Mouse (Mus musculus): ENCODE measurements around the gene Pisd. TPM values are rescaled to one million over a fixed set of nuclear protein-coding genes. Genes with fewer than 3 reads are reported as not detected.
"Not testable (repeated sequence)": the region's sequence is repeated elsewhere in the genome, so short reads cannot be mapped to it uniquely, and the experiment has no call there.

The Pisd gene
- polyA plus RNA-seq (2015; fragmentation: Nextera tagmentation; extraction: Ambion mirVana): 89.7 and 95.9 TPM in 2 replicates

GRCm38 (mm10) chr5:32785313-32785915, at the start of gene Pisd:
Gene Pisd (minus strand): TSS chr5:32785646.
- Histone ChIP-seq H3K4me2 (replicated peaks; ENCODE audit: low read depth, low read length) (peak within 1 kb of the TSS; percentile 69), H3K36me3 (ENCODE audit: insufficient read depth, low read length) (peaks cover 6% of the 10 kb centered on the region; the same call in 1 of the 2 replicates), H3K4me1 (ENCODE audit: insufficient read depth, low read length) (peaks cover 8% of the 10 kb centered on the region; the same call in 1 of the 2 replicates), H3K9ac (replicated peaks; ENCODE audit: low read length) (peak within 1 kb of the TSS; percentile 76), H3K9me3 (ENCODE audit: low read length) (no peaks in the 10 kb centered on the region), H3K27me3 (ENCODE audit: insufficient read depth, low read length) (no peaks in the 10 kb centered on the region), H3K4me3 (ENCODE audit: low read length) (peak within 1 kb of the TSS; percentile 77), H3K27ac (ENCODE audit: low read length) (peak within 1 kb of the TSS; percentile 69; the same call in 1 of the 2 replicates)
- ATAC-seq (ENCODE audit: low FRiP score, low TSS enrichment): peak; percentile 99
- 0% methylated on average over 52 of the region's 52 CpGs for WGBS

GRCm38 (mm10) chr5:32834497-32834896, 49.1 kb upstream of the Pisd start:
- WGBS: 88% methylated on average over 1 of the region's 1 CpGs
- no peak overlapping the region for H3K9ac ChIP-seq (replicated peaks; ENCODE audit: low read length)
- peaks cover 66% of the 10 kb centered on the region for H3K36me3 ChIP-seq (ENCODE audit: insufficient read depth, low read length)

DNA sequence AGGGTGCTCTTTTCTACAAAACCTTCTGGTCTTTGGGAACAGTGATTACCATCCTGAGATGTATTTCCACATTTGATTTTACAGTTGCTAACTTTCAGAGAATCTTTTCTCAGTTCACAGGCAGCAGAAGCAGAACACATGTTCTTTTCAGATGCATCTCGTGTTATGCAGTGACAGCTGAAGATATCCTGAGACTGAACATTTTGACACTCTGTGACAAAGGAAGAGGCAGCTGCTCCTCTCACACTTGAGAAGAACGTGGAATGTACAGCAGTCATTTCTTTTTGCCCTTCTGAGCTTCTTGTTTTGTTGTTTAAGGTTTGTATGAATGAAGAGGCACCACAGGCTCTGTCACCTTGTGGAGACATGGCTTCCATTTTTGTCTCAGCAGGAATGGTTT, 44.6 kb upstream of the Pisd start:
- Histone ChIP-seq H3K27ac (ENCODE audit: low read length) (no peak overlapping the region), H3K4me3 (ENCODE audit: low read length) (no peak overlapping the region), H3K27me3 (ENCODE audit: insufficient read depth, low read length) (no peaks in the 10 kb centered on the region), H3K9ac (replicated peaks; ENCODE audit: low read length) (no peak overlapping the region), H3K4me1 (ENCODE audit: insufficient read depth, low read length) (no peaks in the 10 kb centered on the region), H3K9me3 (ENCODE audit: low read length) (no peaks in the 10 kb centered on the region), H3K4me2 (replicated peaks; ENCODE audit: low read depth, low read length) (no peak overlapping the region), H3K36me3 (ENCODE audit: insufficient read depth, low read length) (peaks cover 70% of the 10 kb centered on the region)
- WGBS: 99% methylated on average over 2 of the region's 2 CpGs
- no peak for ATAC-seq (ENCODE audit: low FRiP score, low TSS enrichment)

More at GRCm38 (mm10) chr5:32834497-32834896, 49.1 kb upstream of the Pisd start:
- H3K27ac ChIP-seq (ENCODE audit: low read length): no peak overlapping the region
- no peak overlapping the region for H3K4me2 ChIP-seq (replicated peaks; ENCODE audit: low read depth, low read length)
- H3K9me3 ChIP-seq (ENCODE audit: low read length): no peaks in the 10 kb centered on the region
- no peak overlapping the region for H3K4me3 ChIP-seq (ENCODE audit: low read length)
- no peaks in the 10 kb centered on the region for H3K27me3 ChIP-seq (ENCODE audit: insufficient read depth, low read length)
- ATAC-seq (ENCODE audit: low FRiP score, low TSS enrichment): no peak
- no peaks in the 10 kb centered on the region for H3K4me1 ChIP-seq (ENCODE audit: insufficient read depth, low read length)

DNA sequence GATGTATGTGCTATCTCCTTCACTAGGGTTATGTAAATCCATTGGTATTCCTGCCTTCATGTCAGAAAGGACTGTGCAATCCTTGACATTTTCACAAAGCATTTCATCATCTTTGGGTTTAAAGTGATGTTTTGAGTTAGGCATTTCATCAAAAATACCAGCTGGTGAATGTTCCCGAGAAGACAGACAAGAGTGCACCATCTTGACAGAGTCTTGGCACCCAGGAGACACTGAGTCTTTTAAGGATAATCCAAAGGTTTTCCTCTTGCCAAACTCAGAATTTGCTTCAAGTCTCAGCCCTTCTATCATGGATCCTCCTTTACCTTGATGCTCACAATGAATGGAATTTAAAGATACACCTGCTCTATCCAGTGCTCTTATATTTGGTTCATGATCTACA, 43.3 kb upstream of the Pisd start:
- not testable (repeated sequence) for H3K4me1 ChIP-seq (ENCODE audit: insufficient read depth, low read length); H3K4me3 ChIP-seq (ENCODE audit: low read length); H3K27me3 ChIP-seq (ENCODE audit: insufficient read depth, low read length); ATAC-seq (ENCODE audit: low FRiP score, low TSS enrichment); H3K9ac ChIP-seq (replicated peaks; ENCODE audit: low read length); H3K9me3 ChIP-seq (ENCODE audit: low read length); H3K27ac ChIP-seq (ENCODE audit: low read length); H3K4me2 ChIP-seq (replicated peaks; ENCODE audit: low read depth, low read length)
- H3K36me3 ChIP-seq (ENCODE audit: insufficient read depth, low read length): peaks cover 66% of the 10 kb centered on the region
- 90% methylated on average over 1 of the region's 1 CpGs for WGBS

DNA sequence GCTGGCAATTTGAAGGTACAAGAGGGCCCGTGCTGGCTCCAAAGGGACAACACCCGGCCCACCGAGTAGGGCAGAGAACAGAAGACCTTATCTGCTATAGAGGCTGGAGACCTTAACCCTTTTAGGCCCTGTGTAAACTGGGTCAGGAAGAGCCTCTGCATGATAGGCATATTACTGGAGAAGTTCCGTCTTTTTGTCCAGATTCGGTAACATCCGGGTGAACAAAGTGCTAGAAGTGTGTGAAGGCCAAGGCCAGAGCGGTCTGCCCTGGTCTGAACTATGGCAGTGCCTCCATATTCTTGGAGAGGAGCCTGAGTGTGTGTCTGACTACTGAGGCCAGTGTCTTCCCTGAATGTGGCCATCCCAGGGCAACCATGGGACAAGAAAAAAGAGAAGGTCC, 41.6 kb upstream of the Pisd start, which contains the start of gene Gm20671:
Gene Gm20671, minus strand, starts transcription at position 101 of the 400 bp plus-strand sequence.
- H3K27me3 ChIP-seq (ENCODE audit: insufficient read depth, low read length): no peaks in the 10 kb centered on the region
- no peak within 1 kb of the TSS for H3K4me3 ChIP-seq (ENCODE audit: low read length)
- no peak for ATAC-seq (ENCODE audit: low FRiP score, low TSS enrichment)
- 93% methylated on average over 7 of the region's 7 CpGs for WGBS
- no peak within 1 kb of the TSS for H3K9ac ChIP-seq (replicated peaks; ENCODE audit: low read length)
- peaks cover 64% of the 10 kb centered on the region for H3K36me3 ChIP-seq (ENCODE audit: insufficient read depth, low read length)
- no peak within 1 kb of the TSS for H3K27ac ChIP-seq (ENCODE audit: low read length)
- no peak within 1 kb of the TSS for H3K4me2 ChIP-seq (replicated peaks; ENCODE audit: low read depth, low read length)
- H3K9me3 ChIP-seq (ENCODE audit: low read length): no peaks in the 10 kb centered on the region
- no peaks in the 10 kb centered on the region for H3K4me1 ChIP-seq (ENCODE audit: insufficient read depth, low read length)

DNA sequence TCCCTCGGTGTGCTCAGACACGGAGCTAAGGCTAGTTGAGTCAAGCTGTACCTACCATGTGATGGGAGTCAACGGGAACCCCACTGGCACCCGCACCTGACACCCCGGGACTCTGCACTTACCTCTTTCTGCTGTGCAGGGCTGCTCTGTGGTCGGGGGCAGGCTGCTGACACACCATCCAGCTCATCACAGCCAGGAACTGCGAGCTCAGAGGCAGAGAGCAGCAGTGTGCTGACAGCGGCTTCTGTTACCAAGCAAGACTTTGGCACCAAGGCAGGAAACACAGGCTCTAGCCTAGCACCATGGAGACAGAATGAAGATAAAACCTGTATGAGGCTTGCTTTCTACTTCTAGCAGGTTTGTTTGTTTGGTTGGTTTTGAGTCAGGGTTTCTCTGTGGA, 35.0 kb upstream of the Pisd start:
- H3K27me3 ChIP-seq (ENCODE audit: insufficient read depth, low read length): no peaks in the 10 kb centered on the region
- no peak overlapping the region for H3K4me3 ChIP-seq (ENCODE audit: low read length)
- H3K4me1 ChIP-seq (ENCODE audit: insufficient read depth, low read length): no peaks in the 10 kb centered on the region
- H3K9ac ChIP-seq (replicated peaks; ENCODE audit: low read length): no peak overlapping the region
- no peak for ATAC-seq (ENCODE audit: low FRiP score, low TSS enrichment)
- no peaks in the 10 kb centered on the region for H3K9me3 ChIP-seq (ENCODE audit: low read length)
- 97% methylated on average over 8 of the region's 8 CpGs for WGBS
- peaks cover 52% of the 10 kb centered on the region for H3K36me3 ChIP-seq (ENCODE audit: insufficient read depth, low read length)
- no peak overlapping the region for H3K27ac ChIP-seq (ENCODE audit: low read length)
- H3K4me2 ChIP-seq (replicated peaks; ENCODE audit: low read depth, low read length): no peak overlapping the region

DNA sequence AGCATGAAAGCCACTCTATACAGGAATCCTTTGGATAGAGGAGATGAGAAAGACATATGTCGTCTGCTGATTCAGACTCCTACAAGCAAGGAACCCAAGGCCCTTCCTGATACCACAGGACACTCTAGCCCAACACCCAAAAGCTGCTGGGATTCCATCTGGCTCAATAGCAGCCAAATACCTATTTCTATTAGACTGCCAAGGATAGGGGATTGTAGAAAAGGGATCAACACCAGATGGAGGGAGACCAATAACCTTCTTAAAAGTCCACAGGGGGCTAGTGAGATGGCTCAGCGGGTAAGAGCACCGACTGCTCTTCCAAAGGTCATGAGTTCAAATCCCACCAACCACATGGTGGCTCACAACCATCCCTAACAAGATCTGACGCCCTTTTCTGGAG, 29.9 kb upstream of the Pisd start:
- H3K36me3 ChIP-seq (ENCODE audit: insufficient read depth, low read length): peaks cover 53% of the 10 kb centered on the region
- 96% methylated on average over 4 of the region's 4 CpGs for WGBS
- ATAC-seq (ENCODE audit: low FRiP score, low TSS enrichment): no peak
- H3K4me3 ChIP-seq (ENCODE audit: low read length): no peak overlapping the region
- H3K4me1 ChIP-seq (ENCODE audit: insufficient read depth, low read length): no peaks in the 10 kb centered on the region
- H3K4me2 ChIP-seq (replicated peaks; ENCODE audit: low read depth, low read length): no peak overlapping the region
- H3K27ac ChIP-seq (ENCODE audit: low read length): no peak overlapping the region
- H3K9me3 ChIP-seq (ENCODE audit: low read length): no peaks in the 10 kb centered on the region
- no peak overlapping the region for H3K9ac ChIP-seq (replicated peaks; ENCODE audit: low read length)
- H3K27me3 ChIP-seq (ENCODE audit: insufficient read depth, low read length): no peaks in the 10 kb centered on the region

GRCm38 (mm10) chr5:32786454-32786853, 1.0 kb upstream of the Pisd start:
- ATAC-seq (ENCODE audit: low FRiP score, low TSS enrichment); H3K27me3 ChIP-seq (ENCODE audit: insufficient read depth, low read length); H3K9me3 ChIP-seq (ENCODE audit: low read length); H3K4me1 ChIP-seq (ENCODE audit: insufficient read depth, low read length); H3K4me3 ChIP-seq (ENCODE audit: low read length); H3K27ac ChIP-seq (ENCODE audit: low read length); H3K4me2 ChIP-seq (replicated peaks; ENCODE audit: low read depth, low read length); H3K9ac ChIP-seq (replicated peaks; ENCODE audit: low read length); H3K36me3 ChIP-seq (ENCODE audit: insufficient read depth, low read length): not testable (repeated sequence)
- 75% methylated on average over 1 of the region's 1 CpGs for WGBS

DNA sequence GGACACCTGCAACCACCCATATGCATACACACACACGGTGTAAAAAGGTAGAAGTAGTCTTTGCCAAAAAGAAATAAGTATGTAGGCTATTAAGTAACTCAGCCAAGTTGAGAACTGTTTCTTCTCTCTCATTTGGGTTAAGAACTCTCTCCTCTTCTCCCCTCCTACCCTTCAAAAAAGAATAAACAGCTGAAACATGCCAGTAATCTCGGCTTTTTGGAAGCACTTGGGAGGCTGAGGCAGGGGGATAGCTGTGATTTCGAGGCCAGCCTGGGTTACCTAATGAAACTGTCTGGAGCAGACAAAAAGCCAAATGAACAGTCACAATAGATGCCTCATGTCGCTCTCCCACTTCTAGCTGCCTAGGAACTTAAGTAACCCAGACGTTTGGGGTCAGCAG, 720 bp downstream of the Pisd start:
- Histone ChIP-seq H3K27me3 (ENCODE audit: insufficient read depth, low read length) (no peaks in the 10 kb centered on the region), H3K27ac (ENCODE audit: low read length) (peak overlapping the region; percentile 69; the same call in 1 of the 2 replicates), H3K4me1 (ENCODE audit: insufficient read depth, low read length) (peaks cover 8% of the 10 kb centered on the region; the same call in 1 of the 2 replicates), H3K4me2 (replicated peaks; ENCODE audit: low read depth, low read length) (peak overlapping the region; percentile 69), H3K36me3 (ENCODE audit: insufficient read depth, low read length) (peaks cover 6% of the 10 kb centered on the region; the same call in 1 of the 2 replicates), H3K4me3 (ENCODE audit: low read length) (peak overlapping the region; percentile 77), H3K9ac (replicated peaks; ENCODE audit: low read length) (peak overlapping the region; percentile 76), H3K9me3 (ENCODE audit: low read length) (no peaks in the 10 kb centered on the region)
- WGBS: 21% methylated on average over 5 of the region's 5 CpGs
- no peak for ATAC-seq (ENCODE audit: low FRiP score, low TSS enrichment)

DNA sequence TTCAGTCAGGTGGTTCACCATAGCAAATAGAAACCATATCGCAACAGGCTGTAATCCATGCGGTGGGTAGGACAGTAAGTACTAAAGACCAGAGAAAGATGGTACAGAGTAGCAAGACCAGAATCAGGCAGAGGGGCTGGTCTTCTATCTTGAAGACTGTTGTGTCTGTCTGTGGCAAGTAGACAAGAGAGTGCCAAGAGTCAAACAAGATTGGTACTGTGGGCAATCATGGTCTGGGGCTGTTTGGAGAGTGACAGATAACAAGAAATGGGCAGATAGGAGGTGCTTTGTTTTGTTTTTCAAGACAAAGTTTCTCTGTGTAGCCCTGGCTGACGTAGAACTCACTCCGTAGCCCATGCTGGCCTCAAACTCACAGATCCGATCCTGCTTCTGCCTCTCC, 3.9 kb downstream of the Pisd start:
- Histone ChIP-seq H3K9ac (replicated peaks; ENCODE audit: low read length) (no peak overlapping the region), H3K9me3 (ENCODE audit: low read length) (no peaks in the 10 kb centered on the region), H3K4me3 (ENCODE audit: low read length) (no peak overlapping the region), H3K27ac (ENCODE audit: low read length) (no peak overlapping the region), H3K4me1 (ENCODE audit: insufficient read depth, low read length) (peaks cover 10% of the 10 kb centered on the region), H3K4me2 (replicated peaks; ENCODE audit: low read depth, low read length) (no peak overlapping the region), H3K36me3 (ENCODE audit: insufficient read depth, low read length) (0 out of 2 replicates have a peak, but pooled peaks cover 3% of the 10 kb centered on the region), H3K27me3 (ENCODE audit: insufficient read depth, low read length) (no peaks in the 10 kb centered on the region)
- WGBS: 90% methylated on average over 5 of the region's 5 CpGs
- no peak for ATAC-seq (ENCODE audit: low FRiP score, low TSS enrichment)
